Mouse (Mus musculus) kidney, adult 2 months (tissue): ENCODE results near the gene Dnajc25.

Source experiments
- CTCF ChIP-seq: fragments of 200-500 bp; conservative IDR thresholded peaks from 2 replicates; pipeline ENCODE4 v1.5.1; 2011; ENCODE audit warnings: low read depth, mild to moderate bottlenecking, control low read depth, low read length, moderate library complexity, mixed read lengths; ENCODE audit not compliant: insufficient read depth, insufficient read length
- POLR2A ChIP-seq: fragments of 200-500 bp; IDR thresholded peaks from one replicate; pipeline ENCODE4 v1.6.1; 2011; ENCODE audit warnings: low read depth, low read length, control low read depth

GRCm38 (mm10) chr4:58994762-58995161, at the start of gene Dnajc25:
- TF ChIP-seq CTCF = no peak
- no peak for TF ChIP-seq POLR2A
